Mouse (Mus musculus) heart, embryonic 13.5 days (tissue): ENCODE measurements around the gene Hoxd11. TPM values are rescaled to one million over a fixed set of nuclear protein-coding genes. Genes with fewer than 3 reads are reported as not detected.

Source experiments
- ATAC-seq: fragments of 200-750 bp; cut with Nextera tagmentation; 2 replicates; pipeline ENCODE4 v1.8.0; 2017; ENCODE audit warnings: moderate TSS enrichment; ENCODE audit not compliant: insufficient number of reproducible peaks, low FRiP score, low TSS enrichment; ENCODE audit errors: extremely low read depth
- H3K27ac ChIP-seq: fragments of 300-500 bp; sonication (generic); replicated peaks from 2 replicates; pipeline ENCODE4 v1.5.1; 2015; ENCODE audit warnings: moderate library complexity, mild to moderate bottlenecking, inconsistent platforms
- H3K27me3 ChIP-seq: fragments of 300-500 bp; sonication (generic); replicated peaks from 2 replicates; pipeline ENCODE4 v1.6.1; 2015; ENCODE audit warnings: mild to moderate bottlenecking, inconsistent platforms
- H3K36me3 ChIP-seq: fragments of 300-500 bp; sonication (generic); 2 replicates; pipeline ENCODE4 v1.6.1; 2015; ENCODE audit warnings: mild to moderate bottlenecking, inconsistent platforms
- H3K4me1 ChIP-seq: fragments of 300-500 bp; sonication (generic); 2 replicates; pipeline ENCODE4 v1.6.1; 2015; ENCODE audit warnings: inconsistent platforms
- H3K4me2 ChIP-seq: fragments of 300-500 bp; sonication (generic); 2 replicates; pipeline ENCODE4 v1.6.1; 2015; ENCODE audit warnings: inconsistent platforms, mild to moderate bottlenecking, moderate library complexity
- H3K4me3 ChIP-seq: fragments of 300-500 bp; sonication (generic); 2 replicates; pipeline ENCODE4 v1.5.1; 2015; ENCODE audit warnings: moderate library complexity, mild to moderate bottlenecking, inconsistent platforms
- H3K9ac ChIP-seq: fragments of 300-500 bp; sonication (generic); 2 replicates; pipeline ENCODE4 v1.6.1; 2015; ENCODE audit warnings: inconsistent platforms, mild to moderate bottlenecking, moderate library complexity
- H3K9me3 ChIP-seq: fragments of 300-500 bp; sonication (generic); 2 replicates; pipeline ENCODE4 v1.6.1; 2016; ENCODE audit warnings: inconsistent platforms
- WGBS: fragments of 180-500 bp; shearing (Covaris S2); methylation state at CpG from one replicate; pipeline ENCODE4 v1.1.7; 2015; ENCODE audit warnings: mixed read lengths; 5-methylcytosine and 5-hydroxymethylcytosine counted together
- polyA plus RNA-seq: library from polyadenylated mRNA; unstranded; fragments of >200 nt; fragmentation: Nextera tagmentation; extraction: Ambion mirVana; gene quantifications from 2 replicates; pipeline ENCODE4 v1.2.1, GENCODE M21; 2015

Hoxd11 gene
- polyA plus RNA-seq, 1 experiment from 2014 or later = not detected

DNA sequence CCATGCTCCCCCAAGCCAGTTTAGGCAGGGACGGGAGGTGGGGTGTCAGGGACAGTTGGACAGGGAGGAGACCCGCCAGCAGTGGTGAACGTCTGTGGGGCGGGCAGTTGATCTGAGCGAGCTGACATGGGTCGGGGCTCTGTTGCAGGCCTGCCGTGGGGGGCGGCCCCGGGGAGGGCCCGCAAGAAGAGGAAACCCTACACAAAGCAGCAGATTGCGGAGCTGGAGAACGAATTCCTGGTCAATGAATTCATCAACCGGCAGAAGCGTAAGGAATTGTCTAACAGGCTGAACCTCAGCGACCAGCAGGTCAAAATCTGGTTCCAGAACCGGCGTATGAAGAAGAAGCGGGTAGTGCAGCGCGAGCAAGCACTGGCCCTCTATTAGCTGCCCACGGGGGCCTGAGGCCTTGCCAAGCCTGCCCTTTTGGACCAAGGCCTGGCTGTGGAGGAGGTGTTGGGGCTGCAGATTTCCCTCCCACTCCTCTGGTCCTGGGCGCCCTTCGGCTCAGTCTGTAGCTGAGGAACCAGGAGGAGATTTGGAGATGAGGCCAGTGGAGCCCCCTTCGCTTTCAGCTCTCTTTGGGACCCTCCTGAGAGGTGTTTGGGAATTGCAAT is 3.6 kb upstream of the Hoxd11 start:
- no peak overlapping the region for H3K4me3 ChIP-seq
- 4% methylated on average over 24 of the region's 24 CpGs for WGBS
- no peak overlapping the region for H3K27ac ChIP-seq
- no peak overlapping the region for H3K4me2 ChIP-seq
- H3K36me3 ChIP-seq = no peaks in the 10 kb centered on the region
- H3K9ac ChIP-seq = no peak overlapping the region
- no peak for ATAC-seq
- H3K4me1 ChIP-seq = peaks cover 13% of the 10 kb centered on the region
- peaks cover 100% of the 10 kb centered on the region for H3K27me3 ChIP-seq
- H3K9me3 ChIP-seq = no peaks in the 10 kb centered on the region

DNA sequence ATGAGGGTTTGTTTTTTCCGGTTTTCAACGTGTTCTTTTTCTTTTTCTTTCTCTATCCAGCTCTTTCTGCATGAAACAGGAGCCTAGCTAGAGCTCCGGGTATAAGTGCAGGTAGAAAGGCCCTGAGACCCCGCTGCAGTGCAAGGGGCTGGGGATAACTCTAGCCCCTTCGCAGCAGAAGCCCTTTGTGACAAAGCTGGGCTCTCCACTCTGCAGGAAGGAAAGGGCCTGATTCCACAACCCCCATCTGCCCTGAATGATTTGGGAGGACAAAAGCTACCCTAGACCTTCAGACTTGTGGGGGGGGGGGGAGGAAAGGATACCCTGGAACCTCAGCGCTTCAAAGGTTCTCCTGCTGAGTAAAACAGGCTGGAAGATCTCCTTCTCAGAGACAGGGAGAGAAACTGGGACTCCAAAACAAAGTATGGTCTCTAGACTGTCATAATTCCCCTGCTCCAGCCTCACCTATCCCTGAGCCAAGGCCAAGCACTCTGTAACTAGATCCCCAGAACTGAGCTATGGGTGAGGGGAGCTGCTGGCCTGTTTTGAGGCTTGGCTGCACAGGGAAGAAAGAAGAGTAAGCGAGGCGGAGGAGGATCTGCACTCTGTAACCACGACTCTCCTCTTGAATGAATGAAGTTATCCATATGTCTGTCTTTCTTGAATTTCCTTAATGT is 2.8 kb upstream of the Hoxd11 start:
- WGBS = 3% methylated on average over 9 of the region's 9 CpGs
- H3K4me2 ChIP-seq = no peak overlapping the region
- no peak for ATAC-seq
- H3K9me3 ChIP-seq = no peaks in the 10 kb centered on the region
- H3K4me3 ChIP-seq = no peak overlapping the region
- no peak overlapping the region for H3K27ac ChIP-seq
- H3K36me3 ChIP-seq = no peaks in the 10 kb centered on the region
- no peak overlapping the region for H3K9ac ChIP-seq
- peaks cover 13% of the 10 kb centered on the region for H3K4me1 ChIP-seq
- peaks cover 100% of the 10 kb centered on the region for H3K27me3 ChIP-seq

DNA sequence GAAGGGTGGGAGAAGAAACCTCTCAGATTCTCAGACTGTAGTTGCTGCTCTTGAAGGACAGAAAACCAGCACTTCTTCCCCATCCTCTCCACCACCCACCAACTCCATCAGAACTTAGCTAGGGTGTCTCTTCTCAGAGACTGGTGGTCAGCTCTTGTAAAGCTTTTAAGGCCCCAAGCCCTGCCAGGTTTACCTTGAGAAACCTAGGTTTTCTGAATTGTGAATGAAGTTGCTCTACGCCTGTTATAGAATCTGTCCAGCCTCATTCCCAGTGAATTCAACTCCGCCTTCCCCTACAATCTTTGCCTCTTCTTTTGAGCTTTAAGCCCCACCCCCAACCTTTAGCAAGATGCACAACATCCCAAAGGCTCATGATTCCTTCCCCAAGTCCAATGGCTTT is 2.3 kb upstream of the Hoxd11 start:
- Histone ChIP-seq H3K27me3 (peaks cover 100% of the 10 kb centered on the region), H3K4me2 (no peak overlapping the region), H3K27ac (no peak overlapping the region), H3K4me3 (no peak overlapping the region), H3K9me3 (no peaks in the 10 kb centered on the region), H3K36me3 (no peaks in the 10 kb centered on the region), H3K4me1 (peaks cover 18% of the 10 kb centered on the region), H3K9ac (no peak overlapping the region)
- no peak for ATAC-seq
- 16% methylated on average over 2 of the region's 2 CpGs for WGBS

DNA sequence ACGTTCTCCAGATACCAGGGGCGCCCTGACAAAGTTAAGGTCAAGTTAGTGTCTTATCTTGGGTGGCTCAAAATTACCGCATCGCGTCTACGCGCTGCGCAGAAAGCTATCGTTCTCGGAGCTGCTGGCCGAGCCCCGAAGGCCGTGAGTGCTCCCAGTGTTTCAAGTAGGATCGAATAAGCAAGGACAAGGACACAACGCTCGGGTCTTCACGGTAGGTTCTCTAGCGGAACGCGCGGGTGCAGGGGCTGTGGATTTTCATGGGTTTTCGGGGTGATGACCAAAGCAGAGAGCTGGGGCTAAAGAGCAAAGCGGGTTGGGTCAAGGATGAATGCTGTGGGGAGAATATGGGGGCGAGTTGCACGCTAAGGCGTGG is 227 bp downstream of the Hoxd11 start:
- under 1% methylated on average over 26 of the region's 26 CpGs for WGBS

DNA sequence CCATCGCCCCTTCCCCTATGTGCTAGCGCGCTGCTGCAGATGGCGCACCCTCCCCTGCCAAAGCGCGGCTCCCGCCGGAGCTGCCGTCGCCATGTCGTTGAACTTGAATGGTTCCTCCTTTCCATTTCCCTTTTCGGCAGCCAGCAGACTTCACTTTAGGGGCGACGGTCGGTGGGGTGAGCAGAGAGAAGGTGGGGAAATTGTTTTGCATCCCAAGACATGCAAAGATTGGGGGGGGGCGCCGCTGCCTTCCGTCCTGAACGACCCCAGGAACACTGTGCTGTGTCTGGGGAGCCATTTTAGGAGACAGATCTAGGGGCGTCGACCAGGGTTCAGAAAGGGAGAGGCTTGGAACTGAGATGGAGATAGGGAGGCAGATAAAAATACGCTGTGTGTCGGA is 623 bp downstream of the Hoxd11 start:
- H3K4me2 ChIP-seq = peak overlapping the region; percentile 17; the same call in 1 of the 2 replicates
- WGBS = 1% methylated on average over 23 of the region's 23 CpGs
- H3K27ac ChIP-seq = no peak overlapping the region
- H3K27me3 ChIP-seq = peaks cover 100% of the 10 kb centered on the region
- peaks cover 22% of the 10 kb centered on the region for H3K4me1 ChIP-seq
- peak overlapping the region; percentile 10; the same call in 1 of the 2 replicates for H3K4me3 ChIP-seq
- ATAC-seq = no peak
- no peak overlapping the region for H3K9ac ChIP-seq
- H3K36me3 ChIP-seq = no peaks in the 10 kb centered on the region
- no peaks in the 10 kb centered on the region for H3K9me3 ChIP-seq

More for the DNA sequence above, 227 bp downstream of the Hoxd11 start:
- Histone ChIP-seq H3K27ac (no peak overlapping the region), H3K9ac (no peak overlapping the region), H3K4me3 (peak overlapping the region; percentile 10; the same call in 1 of the 2 replicates), H3K27me3 (peaks cover 100% of the 10 kb centered on the region), H3K4me1 (peaks cover 22% of the 10 kb centered on the region), H3K4me2 (peak overlapping the region; percentile 17; the same call in 1 of the 2 replicates), H3K36me3 (no peaks in the 10 kb centered on the region), H3K9me3 (no peaks in the 10 kb centered on the region)
- ATAC-seq = no peak

DNA sequence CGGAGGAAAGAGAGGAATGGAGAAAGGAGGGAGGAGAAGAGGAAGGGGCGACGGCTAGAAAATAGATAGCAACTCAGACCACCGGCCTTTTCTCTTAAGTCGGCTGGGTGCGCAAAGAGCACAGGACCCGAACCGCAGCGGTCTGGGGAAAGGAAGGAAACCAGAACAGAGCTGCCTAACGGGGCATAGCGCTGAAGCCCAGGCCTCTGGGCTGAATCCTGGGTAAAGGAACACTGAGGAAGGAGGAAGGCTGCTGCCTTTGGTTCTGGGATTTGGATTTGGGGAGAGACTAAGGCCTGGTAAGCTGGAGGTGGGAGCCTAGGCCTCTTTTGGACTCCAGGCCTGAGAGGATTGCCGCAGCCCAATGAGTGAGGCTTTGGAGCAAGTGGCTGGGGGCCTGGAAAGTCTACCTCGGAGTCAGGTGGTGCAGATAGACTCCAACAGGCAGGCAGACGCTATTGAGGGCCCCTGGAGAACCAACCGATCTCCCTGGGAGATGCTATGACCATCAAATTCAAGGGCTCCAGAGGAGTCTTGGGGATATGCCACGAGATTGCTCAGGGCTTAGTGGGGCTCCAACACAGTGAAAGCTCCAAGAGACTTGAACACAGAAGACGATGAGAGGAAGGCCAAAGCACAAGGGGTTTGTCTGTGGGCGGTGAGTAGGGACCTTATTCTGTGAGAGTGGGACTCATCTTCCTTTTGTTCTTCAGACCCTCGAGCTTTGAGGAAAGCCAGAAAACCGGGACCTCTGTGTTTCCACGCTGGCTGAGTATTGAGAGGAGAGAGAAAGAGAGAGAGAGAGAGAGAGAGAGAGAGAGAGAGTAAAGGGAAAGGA is 1.4 kb downstream of the Hoxd11 start:
- peaks cover 100% of the 10 kb centered on the region for H3K27me3 ChIP-seq
- no peak overlapping the region for H3K9ac ChIP-seq
- H3K4me2 ChIP-seq = no peak overlapping the region
- no peak overlapping the region for H3K27ac ChIP-seq
- H3K36me3 ChIP-seq = no peaks in the 10 kb centered on the region
- WGBS = 2% methylated on average over 21 of the region's 21 CpGs
- ATAC-seq = no peak
- no peaks in the 10 kb centered on the region for H3K9me3 ChIP-seq
- no peak overlapping the region for H3K4me3 ChIP-seq
- H3K4me1 ChIP-seq = peaks cover 22% of the 10 kb centered on the region

DNA sequence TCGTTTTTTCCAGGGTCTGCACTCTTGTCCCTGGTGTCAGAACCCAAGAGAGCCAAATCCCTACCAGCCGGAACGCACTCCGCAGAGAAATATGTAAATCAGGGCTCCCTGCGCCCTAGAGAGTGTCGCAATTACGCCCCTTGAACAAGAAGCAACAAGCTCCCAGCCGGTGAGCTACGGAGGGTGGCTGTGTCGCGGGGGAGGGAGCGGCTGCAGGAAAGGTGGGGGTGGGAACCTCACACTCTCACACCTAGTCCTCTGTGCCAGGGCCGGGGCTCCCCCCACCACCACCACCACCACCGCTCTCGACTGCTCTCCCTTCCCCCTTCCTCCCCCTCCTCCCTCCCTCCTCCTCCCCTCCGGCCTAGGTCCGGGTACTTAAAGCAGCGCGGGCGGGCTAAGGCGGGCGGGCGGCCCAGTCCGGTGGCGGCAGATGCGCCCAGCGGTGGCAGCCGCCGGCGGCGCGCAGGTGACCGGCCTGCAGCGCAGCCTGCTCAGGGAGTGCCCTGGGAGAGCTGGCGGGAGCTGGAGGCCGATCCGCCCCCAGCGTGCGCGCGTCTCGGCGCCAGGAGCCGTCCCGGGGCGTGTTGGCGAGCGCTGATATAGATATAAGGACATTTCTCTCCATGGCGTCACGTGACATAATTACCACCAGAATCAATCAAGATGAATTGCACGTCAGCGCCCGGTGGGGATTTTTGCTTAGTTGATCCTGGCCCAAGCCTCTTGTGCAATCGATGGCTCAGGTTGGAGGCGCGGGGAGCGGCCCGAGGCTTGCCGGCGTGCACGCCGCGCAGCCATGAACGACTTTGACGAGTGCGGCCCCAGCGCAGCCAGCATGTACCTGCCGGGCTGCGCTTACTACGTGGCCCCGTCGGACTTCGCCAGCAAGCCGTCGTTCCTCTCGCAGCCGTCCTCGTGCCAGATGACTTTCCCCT is 2.5 kb downstream of the Hoxd11 start:
- H3K4me2 ChIP-seq = peak overlapping the region; percentile 45

DNA sequence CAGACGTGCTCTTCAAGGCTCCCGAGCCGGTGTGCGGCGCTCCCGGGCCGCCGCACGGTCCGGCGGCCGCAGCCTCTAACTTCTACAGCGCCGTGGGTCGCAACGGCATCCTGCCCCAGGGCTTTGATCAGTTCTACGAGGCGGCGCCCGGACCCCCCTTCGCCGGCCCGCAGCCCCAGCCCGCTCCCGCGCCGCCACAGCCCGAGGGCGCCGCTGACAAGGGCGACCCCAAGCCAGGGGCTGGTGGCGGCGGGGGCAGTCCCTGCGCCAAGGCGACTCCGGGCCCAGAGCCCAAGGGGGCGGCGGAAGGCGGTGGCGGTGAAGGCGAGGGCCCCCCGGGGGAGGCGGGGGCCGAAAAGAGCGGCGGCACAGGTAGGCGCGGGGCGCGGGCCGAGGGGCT is 3.4 kb downstream of the Hoxd11 start:
- Histone ChIP-seq H3K9ac (no peak overlapping the region), H3K4me3 (peak overlapping the region; percentile 36)
- 2% methylated on average over 42 of the region's 51 CpGs for WGBS

More for the DNA sequence above, 2.5 kb downstream of the Hoxd11 start:
- Histone ChIP-seq H3K27ac (no peak overlapping the region), H3K9me3 (no peaks in the 10 kb centered on the region), H3K36me3 (no peaks in the 10 kb centered on the region), H3K4me1 (peaks cover 22% of the 10 kb centered on the region), H3K9ac (no peak overlapping the region), H3K27me3 (peaks cover 99% of the 10 kb centered on the region), H3K4me3 (peak overlapping the region; percentile 36)
- ATAC-seq = no peak
- WGBS = under 1% methylated on average over 67 of the region's 78 CpGs

DNA sequence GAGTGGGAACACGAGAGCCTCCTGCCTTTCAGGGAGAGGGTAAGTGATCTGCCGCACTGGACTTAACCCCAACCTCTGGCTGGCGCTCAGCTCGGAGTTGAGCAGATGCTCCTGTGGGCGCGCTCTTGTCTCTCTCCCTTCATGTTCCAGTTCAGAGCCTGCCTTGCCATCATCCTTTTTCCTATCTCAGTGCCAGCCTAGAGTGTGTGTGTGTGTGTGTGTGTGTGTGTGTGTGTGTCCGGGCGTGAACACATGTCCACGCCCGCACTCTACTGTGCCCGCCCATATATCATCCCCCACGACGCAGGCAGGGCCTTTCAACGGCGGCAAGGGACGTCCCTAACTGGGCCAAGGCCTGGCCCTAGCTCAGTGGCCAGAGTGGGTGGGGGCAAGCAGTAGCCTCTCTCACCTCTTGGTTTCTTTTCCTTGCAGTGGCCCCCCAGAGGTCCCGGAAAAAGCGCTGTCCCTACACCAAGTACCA is 4.2 kb downstream of the Hoxd11 start:
- H3K9ac ChIP-seq = no peak overlapping the region
- no peak overlapping the region for H3K4me2 ChIP-seq
- no peaks in the 10 kb centered on the region for H3K9me3 ChIP-seq
- H3K36me3 ChIP-seq = no peaks in the 10 kb centered on the region
- H3K27me3 ChIP-seq = peaks cover 99% of the 10 kb centered on the region
- no peak for ATAC-seq
- no peak overlapping the region for H3K27ac ChIP-seq
- H3K4me1 ChIP-seq = peaks cover 22% of the 10 kb centered on the region
- H3K4me3 ChIP-seq = no peak overlapping the region
- WGBS = under 1% methylated on average over 18 of the region's 18 CpGs

More for the DNA sequence above, 3.4 kb downstream of the Hoxd11 start:
- peak overlapping the region; percentile 45 for H3K4me2 ChIP-seq
- no peaks in the 10 kb centered on the region for H3K36me3 ChIP-seq
- ATAC-seq = no peak
- H3K4me1 ChIP-seq = peaks cover 22% of the 10 kb centered on the region
- no peak overlapping the region for H3K27ac ChIP-seq
- peaks cover 99% of the 10 kb centered on the region for H3K27me3 ChIP-seq
- no peaks in the 10 kb centered on the region for H3K9me3 ChIP-seq

DNA sequence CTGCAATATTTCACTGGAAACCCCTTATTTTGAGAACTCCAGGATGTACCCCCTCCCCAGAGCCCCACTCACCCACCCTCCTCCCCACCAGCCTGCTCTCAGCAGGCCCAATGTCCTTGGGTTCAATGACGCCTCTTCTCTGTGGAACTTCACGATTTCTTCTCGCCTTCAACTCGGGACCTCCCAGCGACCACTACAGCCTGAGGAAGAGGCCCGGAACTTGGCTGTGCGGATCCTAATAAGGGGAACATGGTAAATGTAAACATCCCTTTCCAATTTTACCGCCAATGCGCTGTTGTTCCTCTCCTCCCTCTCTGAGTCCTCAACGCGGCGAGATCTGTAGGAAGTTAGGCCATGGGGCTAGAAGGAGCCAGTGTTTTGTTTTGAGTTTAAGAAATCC is 4.7 kb downstream of the Hoxd11 start:
- peaks cover 99% of the 10 kb centered on the region for H3K27me3 ChIP-seq
- H3K9me3 ChIP-seq = no peaks in the 10 kb centered on the region
- under 1% methylated on average over 12 of the region's 12 CpGs for WGBS
- no peak for ATAC-seq
- no peak overlapping the region for H3K4me3 ChIP-seq
- H3K4me1 ChIP-seq = peaks cover 22% of the 10 kb centered on the region
- H3K9ac ChIP-seq = no peak overlapping the region
- H3K4me2 ChIP-seq = no peak overlapping the region
- no peaks in the 10 kb centered on the region for H3K36me3 ChIP-seq
- H3K27ac ChIP-seq = no peak overlapping the region
